Mouse (Mus musculus) mouse trophoblast stem cell (cell line): ENCODE measurements around the gene Ppp1r14a.

ENCODE experiments used
- in situ Hi-C, 2 experiments: fragments of 300-500 bp; cut with MseI, MboI; formaldehyde crosslinking; loops; 2 replicates in 1 of 2; 3 replicates in 1 of 2; pipeline ENCODE4 v1.15.1; 2025

The Ppp1r14a gene

DNA sequence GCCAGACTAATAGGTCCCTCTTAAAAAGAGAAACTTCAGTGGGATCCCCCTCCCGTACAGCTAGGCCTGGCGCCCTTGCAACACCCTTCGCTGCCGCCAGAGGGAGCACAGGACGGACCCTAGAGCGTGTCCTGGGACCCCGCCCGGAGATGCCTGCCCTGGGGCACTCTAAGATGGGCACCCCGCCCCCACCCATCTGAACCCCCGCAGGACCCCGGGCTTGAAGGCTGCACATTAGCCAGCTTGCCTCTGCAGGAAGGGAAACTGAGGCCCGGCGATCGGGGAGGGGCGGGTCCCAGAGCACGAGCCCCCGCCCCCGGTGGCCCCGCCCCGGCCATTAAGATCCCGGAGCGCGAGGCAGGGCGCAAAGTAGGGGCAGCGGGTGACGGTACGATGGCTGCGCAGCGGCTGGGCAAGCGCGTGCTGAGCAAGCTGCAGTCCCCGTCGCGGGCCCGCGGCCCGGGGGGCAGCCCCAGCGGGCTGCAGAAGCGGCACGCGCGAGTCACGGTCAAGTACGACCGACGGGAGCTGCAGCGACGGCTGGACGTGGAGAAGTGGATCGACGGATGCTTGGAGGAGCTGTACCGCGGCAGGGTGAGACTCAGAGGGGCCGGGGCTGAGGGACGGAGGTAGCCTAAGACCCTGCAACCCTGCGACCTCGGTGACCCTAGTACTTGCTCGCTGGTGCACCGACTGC lies at the start of gene Ppp1r14a:
Gene Ppp1r14a (plus strand): TSS at position 367 of the 697 bp plus-strand sequence.
- in situ Hi-C loops: no loop called here

DNA sequence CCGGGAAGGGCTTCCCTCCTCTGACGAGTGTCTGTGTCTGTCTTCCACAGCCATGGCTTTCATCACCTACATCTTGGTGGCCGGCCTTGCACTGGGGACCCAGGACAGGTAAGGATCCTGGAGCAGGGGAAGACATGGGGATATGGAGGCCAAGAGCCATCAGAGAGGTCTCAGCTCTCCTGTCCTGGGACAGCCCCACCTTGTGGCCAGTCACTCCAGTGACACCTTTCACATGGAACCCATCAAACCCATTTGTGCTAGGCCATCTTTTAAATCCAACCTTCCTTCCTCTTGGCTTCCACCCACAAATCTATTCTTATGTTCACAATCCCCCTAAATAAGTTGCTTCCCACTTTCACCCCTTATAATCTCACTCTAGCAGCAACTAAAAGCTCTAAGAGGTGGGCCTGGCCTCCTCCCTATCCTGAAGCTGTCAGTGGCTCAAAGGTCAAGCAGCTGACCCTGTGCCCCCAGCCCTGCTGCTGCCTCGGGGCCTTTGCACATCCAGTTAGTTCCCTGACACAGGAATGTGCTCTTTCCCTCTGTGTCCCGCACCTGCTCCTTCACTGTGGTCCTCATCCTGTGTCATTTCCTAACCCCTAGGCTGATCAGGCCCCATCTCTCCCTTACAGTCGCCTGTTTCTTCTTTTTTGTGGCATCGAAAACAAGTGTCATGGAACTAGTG lies 44.2 kb upstream of the Ppp1r14a start:
- in situ Hi-C loops: no loop called here

DNA sequence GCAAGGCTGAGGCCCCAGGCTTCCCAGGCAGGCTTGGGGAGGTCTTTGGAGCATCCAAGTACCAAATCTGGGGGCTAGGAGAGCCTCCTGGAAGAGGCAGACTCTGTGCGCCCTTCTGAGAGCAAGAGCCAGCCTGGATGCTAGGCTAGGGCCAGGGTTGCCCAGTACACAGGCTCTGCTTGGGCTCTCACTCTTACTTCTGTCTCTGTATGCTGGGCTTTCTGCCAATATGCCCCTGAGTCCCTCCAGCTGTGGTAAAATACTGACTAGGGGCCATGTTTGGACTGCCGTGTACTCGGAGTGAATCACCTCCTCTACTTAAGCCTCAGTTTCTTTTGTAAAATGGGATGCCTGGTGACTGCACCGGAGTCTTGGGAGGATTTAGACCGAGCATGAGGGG lies 43.1 kb upstream of the Ppp1r14a start:
- in situ Hi-C loops: no loop called here

DNA sequence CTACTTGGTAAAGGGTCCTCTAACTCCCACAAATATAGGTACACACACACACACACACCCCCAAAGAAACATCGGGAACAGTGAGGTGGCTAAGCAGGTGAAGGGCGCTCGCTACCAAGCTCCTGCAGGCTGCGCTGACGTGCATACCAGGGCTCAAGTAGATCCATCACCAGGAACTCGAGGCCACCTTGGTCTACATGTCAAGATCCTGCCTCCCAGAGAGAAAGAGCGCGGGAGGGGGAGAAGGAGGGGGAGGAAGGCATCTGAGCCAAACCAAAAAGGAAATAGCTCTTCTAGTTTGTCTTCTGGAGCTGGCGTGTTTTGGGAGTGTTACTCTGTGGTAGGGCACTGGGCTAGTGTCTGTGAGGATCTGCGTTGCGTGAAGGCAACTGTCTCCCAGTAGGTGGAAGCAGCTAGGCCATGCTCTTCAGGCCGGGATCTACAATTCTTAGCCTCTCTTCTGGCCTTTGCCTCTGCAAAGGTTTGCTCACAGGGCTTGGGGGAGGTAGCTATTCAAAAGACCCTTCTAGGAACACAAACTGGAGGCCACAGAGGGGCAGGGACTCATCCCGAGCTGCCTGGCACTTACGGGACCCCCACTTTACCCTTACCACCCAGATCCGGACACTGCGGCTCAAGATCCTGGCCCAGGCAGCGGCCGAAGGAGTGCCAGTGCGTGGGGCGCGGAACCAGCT lies 42.3 kb upstream of the Ppp1r14a start:
- in situ Hi-C loops: no loop called here

DNA sequence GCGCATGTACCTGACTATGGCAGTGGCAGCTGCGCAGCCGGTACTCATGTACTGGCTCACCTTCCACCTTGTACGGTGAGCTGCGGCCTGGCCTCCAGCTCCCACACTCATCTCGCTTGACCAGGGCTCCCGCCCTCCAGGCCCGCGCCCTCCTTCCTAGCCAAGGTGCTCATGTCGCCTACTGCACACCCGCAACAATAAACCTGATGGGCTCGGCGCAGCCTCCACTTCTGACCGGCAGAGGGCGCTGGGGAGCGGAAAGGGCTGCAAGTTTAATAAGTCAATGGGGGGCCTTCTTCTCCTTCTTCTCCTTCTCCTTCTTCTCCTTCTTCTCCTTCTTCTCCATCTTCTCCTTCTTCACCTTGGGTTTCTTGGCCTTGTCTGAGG lies 41.8 kb upstream of the Ppp1r14a start:
- in situ Hi-C loops: no loop called here

DNA sequence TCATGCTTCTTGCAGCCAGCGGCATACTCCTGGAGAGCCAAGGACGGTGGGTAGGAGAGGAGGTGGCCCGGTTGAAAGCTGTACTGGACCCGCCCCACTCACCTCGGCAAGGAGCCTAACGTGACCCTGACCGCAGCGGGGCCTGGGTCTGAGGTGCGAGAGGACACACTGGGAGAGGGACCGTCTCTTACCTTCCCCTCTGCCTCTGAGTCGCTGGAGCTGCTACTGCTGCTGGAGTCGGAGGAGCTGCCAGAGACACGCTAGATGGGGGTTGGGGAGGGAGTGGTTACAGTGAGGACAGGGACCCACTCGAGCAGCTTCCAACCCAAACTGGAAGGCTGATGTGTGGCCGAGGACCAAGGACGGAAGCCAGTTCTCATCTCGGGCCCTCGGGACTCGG lies 41.4 kb upstream of the Ppp1r14a start:
- in situ Hi-C loops: no loop called here

DNA sequence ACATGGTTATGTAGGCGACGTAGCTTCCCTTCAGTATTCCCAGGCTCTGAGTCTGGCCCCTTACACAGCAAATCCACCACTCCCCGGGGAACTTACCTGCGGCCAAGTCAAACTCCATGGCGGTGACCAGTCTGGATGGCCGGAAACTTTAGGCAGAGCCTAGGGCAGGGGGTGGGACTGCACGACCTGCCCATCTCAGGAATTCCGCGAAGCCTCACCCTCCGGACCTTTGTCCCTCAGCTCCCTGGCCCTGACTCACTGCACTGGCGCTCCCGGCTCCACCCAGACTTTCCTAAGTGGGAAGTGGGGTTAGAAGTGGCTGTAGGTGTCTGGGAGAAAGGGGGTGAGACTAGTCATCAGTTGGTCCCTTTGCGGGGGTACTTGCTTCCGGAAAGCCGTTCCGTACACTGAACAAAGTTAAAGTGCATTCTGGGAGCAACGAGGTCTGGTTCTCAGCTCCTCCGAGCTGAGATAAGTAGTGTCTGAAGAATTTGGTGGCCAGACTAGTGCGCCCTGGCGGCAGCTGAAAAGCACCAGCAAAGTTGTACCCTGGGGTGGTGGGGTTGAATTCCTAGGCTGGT lies 40.8 kb upstream of the Ppp1r14a start, which contains the start of gene 2200002D01Rik:
Gene 2200002D01Rik (minus strand): TSS at position 206 of the 581 bp plus-strand sequence.
- in situ Hi-C loops: no loop called here

DNA sequence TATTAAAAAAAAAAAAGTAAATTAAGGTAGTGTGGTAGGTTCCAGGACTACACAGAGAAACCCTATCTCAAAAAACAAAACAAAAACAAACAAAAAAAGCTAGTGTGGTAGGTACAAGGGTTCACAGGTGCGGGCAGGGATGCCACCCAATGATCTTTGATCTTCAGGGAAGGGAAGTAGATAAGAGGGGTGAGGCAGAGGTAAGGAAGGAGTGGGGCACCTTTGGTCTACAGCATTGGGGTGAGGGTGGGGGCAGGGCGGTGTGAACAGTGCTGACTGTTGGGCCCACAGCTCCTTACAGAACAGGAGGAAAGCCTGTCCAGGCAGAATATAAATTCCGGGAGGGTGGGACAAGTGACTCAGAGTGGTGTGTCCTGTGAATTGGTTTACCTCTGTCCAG lies 37.9 kb upstream of the Ppp1r14a start:
- in situ Hi-C loops: no loop called here

DNA sequence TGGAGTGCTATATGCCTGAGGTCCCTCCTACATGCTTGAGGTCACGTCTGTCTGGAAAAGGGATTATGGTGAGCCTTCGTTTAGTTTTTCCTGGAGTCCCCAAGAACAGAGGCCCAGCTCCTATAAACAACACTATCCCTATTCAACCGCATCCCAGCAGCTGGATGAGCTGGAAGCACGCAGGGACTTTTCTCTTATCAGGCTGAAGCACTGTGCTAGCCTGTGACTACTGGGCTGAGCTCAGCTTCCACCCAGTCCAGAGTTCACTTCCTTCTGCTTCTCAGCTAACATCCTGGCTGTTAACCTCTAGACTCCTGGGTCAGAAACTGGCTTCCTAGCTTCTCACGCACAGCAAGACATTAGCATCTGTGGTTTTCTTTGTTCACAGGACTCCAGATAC lies 35.3 kb upstream of the Ppp1r14a start:
- in situ Hi-C loops: no loop called here

DNA sequence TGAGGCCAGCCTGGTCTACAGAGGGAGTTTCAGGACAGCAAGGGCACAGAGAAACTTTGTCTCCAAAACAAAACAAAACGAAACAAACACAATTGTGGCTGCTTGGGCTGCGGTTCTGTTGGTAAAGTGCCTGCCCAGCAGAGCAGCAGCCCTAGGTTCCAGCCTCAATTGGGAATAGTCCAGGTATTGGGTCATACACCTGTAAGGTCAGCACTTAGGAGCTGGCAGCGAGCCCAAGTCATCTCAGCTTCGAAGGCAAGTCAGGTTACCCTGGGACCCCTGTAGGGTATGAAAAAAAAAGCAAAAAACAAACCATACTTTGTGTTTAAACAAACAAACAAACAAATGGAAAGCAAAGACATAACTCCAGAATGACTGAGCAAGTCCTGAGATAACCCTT lies 33.2 kb upstream of the Ppp1r14a start:
- in situ Hi-C loops: no loop called here

DNA sequence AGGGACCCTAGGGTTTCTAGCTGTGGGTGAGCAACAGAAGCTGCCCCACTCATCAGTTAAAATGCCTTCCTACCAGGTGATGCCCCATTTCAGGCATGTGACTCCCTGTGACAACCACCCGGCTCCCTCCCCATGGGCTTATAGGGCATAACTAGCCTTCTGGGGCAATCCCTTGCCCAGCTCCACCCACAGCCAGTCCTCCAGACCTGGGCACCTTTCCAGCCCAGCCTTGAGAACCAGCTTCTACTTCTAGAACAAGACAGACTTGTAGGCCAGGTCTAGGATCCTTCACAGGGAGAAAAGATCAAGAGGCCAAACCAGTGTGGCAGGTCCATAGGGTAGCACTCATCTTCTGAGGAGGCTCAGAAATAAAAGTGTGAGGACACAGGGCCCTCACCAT lies 31.7 kb upstream of the Ppp1r14a start:
- in situ Hi-C loops: no loop called here

DNA sequence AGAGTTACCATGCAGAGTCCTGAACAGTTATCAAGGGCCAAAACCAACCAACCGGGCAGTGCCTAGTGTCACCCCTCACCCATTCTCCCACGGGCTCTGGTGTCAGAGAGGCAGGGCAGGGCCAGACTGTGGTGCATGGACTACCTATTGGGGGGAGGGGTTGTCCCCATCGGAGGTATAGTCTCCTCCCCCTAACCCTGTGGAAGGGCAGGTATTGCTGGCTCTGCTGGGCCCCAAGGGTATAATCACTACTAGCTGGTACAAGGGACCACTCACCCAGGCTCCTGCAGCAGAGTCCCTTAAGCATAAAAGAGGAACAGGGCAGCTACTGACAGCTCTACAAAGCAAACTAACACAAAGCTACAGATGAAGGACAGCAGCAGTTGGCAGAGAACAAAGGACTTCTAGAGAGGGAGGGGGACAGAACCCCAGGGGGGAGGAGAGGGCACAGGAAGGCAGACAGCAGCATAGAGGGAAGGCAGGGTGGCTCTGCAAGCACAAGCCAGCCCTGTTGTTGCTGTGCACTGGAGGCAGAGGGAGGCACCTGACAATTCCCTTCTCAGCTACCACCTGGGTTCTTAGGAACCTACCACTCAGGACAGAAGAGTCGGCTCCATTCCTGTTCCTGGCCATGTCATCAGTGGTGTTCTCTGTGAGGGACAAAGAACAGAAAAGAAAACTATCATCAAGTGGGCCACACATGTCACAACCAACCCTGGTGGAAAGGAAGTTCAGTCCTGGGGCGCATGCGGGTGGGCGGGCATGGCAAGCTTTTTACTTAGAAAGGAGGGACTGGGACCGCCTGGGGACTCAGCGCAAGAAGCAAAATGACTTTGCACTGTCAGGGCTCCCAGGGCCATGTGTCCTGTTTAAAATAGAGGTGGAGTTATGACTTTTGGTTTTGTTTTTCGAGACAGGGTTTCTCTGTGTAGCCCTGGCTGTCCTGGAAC lies 29.1 kb upstream of the Ppp1r14a start:
- in situ Hi-C loops: no loop called here

DNA sequence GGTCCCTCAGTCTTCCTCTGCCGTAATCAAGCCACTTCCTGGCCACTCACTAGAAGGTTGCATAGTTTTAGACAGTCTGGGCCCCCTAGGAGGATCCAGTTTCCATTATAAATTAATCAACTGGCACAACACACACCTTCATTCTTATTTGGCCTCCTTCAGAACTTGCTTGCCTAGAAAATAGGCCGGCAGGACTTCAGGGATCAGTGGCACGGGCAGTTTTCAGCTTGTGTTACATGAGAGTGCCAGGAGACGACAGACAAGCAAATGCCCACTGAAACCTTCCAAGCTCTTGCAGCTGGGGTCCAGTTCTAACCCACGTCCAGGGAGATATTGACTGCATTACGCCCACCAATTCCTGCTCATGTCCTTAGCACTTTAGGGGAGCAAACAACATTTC lies 27.0 kb upstream of the Ppp1r14a start:
- in situ Hi-C loops: no loop called here

DNA sequence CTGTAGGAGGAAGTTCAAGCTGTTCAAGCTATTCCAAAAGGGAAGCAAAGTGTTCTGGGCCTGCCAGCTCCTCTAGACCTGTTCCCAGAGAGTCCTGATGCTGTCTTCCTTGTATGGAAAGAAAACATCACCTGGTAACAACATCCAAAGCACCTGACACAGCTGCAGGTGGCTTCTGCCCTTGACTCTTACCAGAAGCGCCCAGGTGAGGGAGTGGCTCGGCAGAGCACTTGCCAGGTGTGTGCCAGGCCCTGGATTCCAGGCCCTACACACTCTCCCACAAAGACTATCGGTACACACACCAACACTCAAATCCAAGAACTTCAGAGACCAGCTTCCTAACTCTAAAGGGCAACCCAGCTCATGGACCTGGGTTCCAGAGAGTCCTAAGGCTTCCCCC lies 25.3 kb upstream of the Ppp1r14a start:
- in situ Hi-C loops: no loop called here

DNA sequence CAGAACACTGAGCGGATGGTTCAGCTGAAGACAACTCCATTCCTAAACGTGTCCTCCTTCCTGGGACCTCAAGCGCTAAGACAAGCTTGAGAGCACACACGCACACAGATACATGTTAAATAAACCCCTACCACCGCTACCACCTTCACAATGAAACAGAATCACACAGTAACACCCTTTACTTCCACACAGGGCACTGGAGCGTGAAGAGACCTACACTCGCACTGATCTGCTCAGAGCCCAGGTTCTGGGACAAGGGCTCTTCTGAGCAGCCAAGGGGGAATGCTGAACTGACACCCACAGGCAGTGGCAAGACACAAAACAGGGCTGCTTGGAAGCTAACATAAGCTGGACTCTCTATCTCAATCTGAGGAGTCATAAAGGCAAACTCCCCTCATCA lies 23.5 kb upstream of the Ppp1r14a start:
- in situ Hi-C loops: no loop called here

DNA sequence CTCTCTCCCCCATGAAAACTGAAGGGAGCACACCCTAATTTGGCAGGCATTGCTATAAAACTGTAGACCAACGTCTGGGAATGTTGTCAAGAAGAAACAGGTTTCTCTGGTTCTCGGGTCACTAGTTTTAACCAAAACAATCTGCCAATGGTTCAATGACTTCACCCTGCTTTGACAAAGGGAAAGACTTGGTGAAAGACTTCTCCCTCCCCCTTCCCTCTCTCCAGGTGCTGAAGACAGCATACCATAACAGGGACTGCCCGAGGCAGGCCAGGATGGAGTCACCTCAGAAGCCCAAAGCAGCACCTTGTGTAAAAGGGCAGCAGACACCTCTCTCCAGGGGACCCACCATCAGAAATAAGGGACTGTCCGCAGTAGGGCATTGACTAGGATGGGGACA lies 22.2 kb upstream of the Ppp1r14a start:
- in situ Hi-C loops: no loop called here

DNA sequence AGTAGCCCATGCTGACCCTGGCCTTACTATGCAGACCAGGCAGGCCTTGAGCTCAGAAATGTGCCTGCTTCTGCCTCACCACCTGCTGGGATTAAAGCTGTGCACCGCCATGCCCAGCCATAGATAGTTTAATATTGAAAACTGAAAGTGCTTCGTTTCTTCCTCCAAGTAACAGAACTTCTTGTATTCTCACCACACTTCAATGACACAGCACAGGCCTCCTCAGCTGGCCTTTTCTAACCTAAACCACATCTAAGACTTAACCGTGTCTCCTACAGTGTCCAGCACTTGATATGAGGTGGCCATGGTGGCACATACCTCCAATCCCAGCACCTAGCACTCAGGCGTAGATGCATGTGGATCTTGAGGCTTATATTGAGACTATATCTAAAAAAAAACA lies 18.7 kb upstream of the Ppp1r14a start:
- in situ Hi-C loops: no loop called here

DNA sequence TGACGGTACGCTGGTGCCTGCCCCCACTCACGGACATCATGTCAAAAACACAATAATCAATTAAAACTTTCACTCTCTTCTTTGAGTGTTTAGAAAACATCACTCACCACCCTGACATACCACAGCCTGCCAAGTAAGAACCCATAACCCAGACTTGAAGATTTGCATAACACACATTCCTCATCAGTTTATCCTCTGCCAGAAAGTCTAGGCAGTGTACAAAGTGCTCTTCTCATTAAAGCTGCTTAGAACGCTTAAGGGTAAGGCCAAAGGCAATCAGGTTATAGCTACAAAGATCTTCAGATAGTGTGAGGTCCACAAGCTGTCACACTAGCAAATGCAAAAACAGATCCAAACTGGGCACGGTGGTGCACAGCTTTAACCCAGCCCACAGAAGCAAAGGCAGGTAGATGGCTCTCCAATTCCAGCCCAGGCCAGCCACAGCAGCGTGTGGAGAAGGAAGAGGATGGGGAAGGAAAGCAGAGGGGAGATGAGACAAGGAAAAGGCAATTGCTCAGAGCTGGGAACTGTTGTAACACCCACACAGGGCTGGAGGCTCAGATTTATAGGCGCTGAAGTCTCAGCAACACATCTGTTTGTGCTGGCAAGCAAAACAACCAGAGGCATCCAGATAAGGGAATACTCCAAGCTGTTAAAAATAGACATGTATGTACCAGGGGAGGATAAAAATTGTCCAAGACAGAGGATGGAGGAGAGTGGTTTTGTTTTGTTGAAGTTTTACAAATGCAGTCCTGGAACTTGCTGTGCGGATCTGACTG lies 17.2 kb upstream of the Ppp1r14a start:
- in situ Hi-C loops: no loop called here

DNA sequence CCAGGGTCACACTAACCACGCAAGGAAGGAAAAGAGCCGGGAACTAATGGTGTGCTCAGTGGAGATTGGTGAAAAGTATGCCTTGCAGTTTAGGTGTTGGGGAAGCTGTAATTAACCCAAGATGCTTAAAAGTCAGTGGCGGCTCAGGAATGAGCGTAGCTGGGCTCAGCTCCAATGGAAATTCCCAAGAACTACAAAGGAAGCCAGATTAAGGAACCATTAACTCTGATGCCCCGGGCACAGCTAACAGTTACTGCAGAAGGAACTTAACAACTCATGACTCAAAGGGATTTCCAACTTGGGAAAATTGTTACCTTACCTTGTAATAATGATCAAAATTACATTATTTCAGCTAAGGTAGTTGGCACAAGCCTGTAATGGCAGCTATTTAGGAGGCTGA lies 12.4 kb upstream of the Ppp1r14a start:
- in situ Hi-C loops: no loop called here

DNA sequence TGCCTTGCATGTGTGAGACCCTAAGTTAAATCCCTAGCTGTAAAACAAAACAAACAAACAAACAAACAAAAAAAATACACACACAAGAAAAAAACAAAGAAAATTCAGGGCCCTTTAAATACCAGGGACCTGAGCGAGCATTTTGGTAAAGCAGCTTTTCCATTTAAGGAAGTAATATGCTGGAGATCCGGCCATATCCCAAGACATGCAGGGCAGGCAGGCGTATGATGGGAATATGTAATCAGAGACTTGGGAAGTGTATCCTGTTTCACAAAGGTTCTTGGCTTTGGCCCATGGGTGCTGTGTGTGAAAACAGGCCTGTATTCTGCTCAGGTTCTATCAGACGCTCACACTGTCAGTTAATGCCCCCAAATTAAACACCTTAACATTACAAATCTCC lies 11.6 kb upstream of the Ppp1r14a start:
- in situ Hi-C loops: no loop called here

DNA sequence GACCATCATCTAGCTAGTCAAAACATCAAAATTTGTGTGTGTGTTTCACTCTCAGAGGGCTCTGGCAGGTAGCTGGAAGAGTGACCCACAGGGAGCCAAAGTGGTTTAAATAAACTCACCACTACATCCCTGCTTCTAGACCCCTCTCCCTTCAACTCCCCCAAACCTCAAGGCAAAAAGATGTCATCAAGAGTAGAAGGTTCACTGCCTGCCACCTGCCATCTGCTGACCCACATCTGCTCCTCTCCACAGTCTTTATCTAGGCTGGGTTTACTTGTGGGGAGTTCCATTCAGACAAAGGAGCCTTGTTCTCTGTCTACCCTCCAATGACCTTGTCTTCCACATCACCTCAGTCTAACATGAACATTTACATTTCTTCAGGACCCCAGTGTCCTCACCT lies 9.8 kb upstream of the Ppp1r14a start:
- in situ Hi-C loops: no loop called here
